Mouse (Mus musculus) testis, adult 2 months (tissue): ENCODE data around the gene Scg5.

Experiments
- CTCF ChIP-seq: fragments of 200-500 bp; IDR thresholded peaks from 2 replicates; pipeline ENCODE4 v1.5.1; 2012; ENCODE audit warnings: low read depth, mild to moderate bottlenecking, inconsistent platforms, low read length, moderate library complexity; ENCODE audit not compliant: control insufficient read depth, insufficient read depth, insufficient replicate concordance
- POLR2A ChIP-seq: fragments of 200-500 bp; IDR thresholded peaks from 2 replicates; pipeline ENCODE4 v1.6.1; 2012; ENCODE audit warnings: low read depth, mild to moderate bottlenecking, inconsistent platforms, low read length, moderate library complexity; ENCODE audit not compliant: control insufficient read depth

DNA sequence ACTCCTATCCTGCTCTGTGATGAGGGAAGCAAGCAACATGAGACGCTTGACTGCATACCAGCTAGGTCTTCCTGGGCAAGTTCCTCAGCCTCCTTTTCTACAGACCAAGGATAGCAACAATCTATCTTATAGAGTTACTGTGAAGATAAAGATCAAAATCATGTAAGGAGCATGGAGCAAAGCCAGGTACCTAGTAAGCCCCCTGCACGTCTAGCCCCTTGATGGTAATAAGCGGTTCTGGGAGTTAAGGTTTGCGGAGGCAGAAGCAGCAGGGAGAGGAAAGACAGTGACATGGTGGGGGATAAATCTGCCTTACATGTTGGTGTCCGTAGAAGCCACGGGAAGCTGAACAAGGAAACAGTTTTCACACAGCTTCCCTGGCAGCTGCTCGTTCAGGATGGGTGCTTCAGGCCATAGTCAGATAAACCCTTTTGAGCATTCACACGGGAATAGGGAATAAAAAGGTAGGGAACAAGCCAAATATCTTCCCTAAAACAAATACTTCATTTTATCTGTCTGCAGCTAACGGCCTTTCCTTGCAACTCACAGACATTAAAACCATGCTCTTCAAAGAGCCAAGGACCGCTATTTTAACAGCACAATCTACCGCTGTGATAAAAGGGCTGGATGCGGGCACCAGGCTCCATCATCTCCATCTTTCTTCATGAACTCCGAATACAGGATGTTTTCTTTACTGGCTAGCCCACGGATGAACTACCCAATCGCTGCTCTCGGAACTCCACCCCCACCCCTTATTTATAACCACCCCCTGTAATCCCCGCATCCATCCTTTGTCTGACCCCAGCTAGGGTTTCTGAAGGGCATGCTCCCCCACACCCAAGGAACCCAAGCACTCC, 607 bp downstream of the Scg5 start:
- no peak for TF ChIP-seq CTCF
- no peak for TF ChIP-seq POLR2A
